Mouse (Mus musculus) hindbrain, postnatal 0 days (tissue): ENCODE measurements around the gene Adamtsl1. TPM values are rescaled to one million over a fixed set of nuclear protein-coding genes. Genes with fewer than 3 reads are reported as not detected.

ENCODE experiments used
- ATAC-seq: fragments of 200-750 bp; cut with Nextera tagmentation; 2 replicates; pipeline ENCODE4 v1.8.0; 2017; ENCODE audit warnings: mild to moderate bottlenecking, moderate TSS enrichment, moderate library complexity
- DNase-seq: peaks from one replicate; pipeline ENCODE4 v3.0.0-alpha.2; 2015; ENCODE audit warnings: low spot score
- H3K27ac ChIP-seq: fragments of 300-500 bp; sonication (generic); 2 replicates; pipeline ENCODE4 v1.5.1; 2014; ENCODE audit warnings: mild to moderate bottlenecking
- H3K27me3 ChIP-seq: fragments of 300-500 bp; sonication (generic); 2 replicates; pipeline ENCODE4 v1.6.1; 2014; ENCODE audit warnings: low read length, mixed read lengths; ENCODE audit not compliant: insufficient read depth
- H3K36me3 ChIP-seq: fragments of 300-500 bp; sonication (generic); 2 replicates; pipeline ENCODE4 v1.6.1; 2014; ENCODE audit warnings: low read length, mixed read lengths; ENCODE audit not compliant: insufficient read depth
- H3K4me1 ChIP-seq: fragments of 300-500 bp; sonication (generic); 2 replicates; pipeline ENCODE4 v1.6.1; 2014; ENCODE audit warnings: antibody characterized with exemption, low read length, mixed read lengths; ENCODE audit not compliant: insufficient read depth
- H3K4me2 ChIP-seq: fragments of 300-500 bp; sonication (generic); 2 replicates; pipeline ENCODE4 v1.6.1; 2014; ENCODE audit warnings: low read depth, mild to moderate bottlenecking, low read length, moderate library complexity, mixed read lengths
- H3K4me3 ChIP-seq: fragments of 300-500 bp; sonication (generic); 2 replicates; pipeline ENCODE4 v1.5.1; 2014; ENCODE audit warnings: low read length
- H3K9ac ChIP-seq: fragments of 300-500 bp; sonication (generic); replicated peaks from 2 replicates; pipeline ENCODE4 v1.6.1; 2014; ENCODE audit warnings: mild to moderate bottlenecking, low read length, moderate library complexity, mixed read lengths
- H3K9me3 ChIP-seq: fragments of 300-500 bp; sonication (generic); 2 replicates; pipeline ENCODE4 v1.6.1; 2016; ENCODE audit warnings: low read length, mixed read lengths
- CTCF ChIP-seq: IDR thresholded peaks from 2 replicates; pipeline ENCODE4 v1.5.1; 2016; ENCODE audit warnings: antibody characterized with exemption, control low read depth, low read depth
- WGBS: fragments of 180-500 bp; shearing (Covaris S2); extraction: QIAGEN DNeasy Blood & Tissue Kit; methylation state at CpG from one replicate; pipeline ENCODE4 v1.1.7; 2014; 5-methylcytosine and 5-hydroxymethylcytosine counted together
- polyA plus RNA-seq: library from polyadenylated mRNA; unstranded; fragments of >200 nt; fragmentation: Nextera tagmentation; extraction: Ambion mirVana; gene quantifications from 2 replicates; pipeline ENCODE4 v1.2.1, GENCODE M21; 2015
- total RNA-seq: library from RNA; depleted of rRNA; stranded (reverse); fragments of >200 nt; gene quantifications from 2 replicates; pipeline ENCODE4 v1.2.3, GENCODE M21; 2014

Gene Adamtsl1
- total and polyA plus RNA-seq, 2 experiments from 2014 or later = 8.0 to 13.4 TPM

DNA sequence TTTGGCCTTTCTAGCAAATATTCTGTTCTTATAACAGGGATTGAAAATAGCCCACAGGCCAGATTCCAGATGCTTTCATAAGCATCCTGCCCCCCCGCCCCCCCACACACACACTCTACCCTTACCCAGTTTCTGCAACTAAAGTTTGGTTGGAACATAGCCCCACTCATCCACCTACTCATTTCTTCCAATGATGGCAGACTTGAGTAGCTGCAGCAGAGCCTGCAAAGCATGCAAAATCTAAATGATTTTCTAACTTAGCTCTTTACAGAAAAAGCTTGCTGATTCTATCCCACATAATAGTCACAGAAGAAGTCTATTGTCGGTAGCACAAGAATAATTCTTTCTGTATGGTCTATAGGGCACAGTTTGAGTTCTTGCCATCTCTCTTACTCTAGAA, 760.7 kb downstream of the Adamtsl1 start:
- Histone ChIP-seq H3K9ac (no peak overlapping the region), H3K4me1 (no peaks in the 10 kb centered on the region), H3K27ac (no peak overlapping the region), H3K4me2 (no peak overlapping the region), H3K27me3 (no peaks in the 10 kb centered on the region), H3K4me3 (no peak overlapping the region), H3K9me3 (no peaks in the 10 kb centered on the region), H3K36me3 (no peaks in the 10 kb centered on the region)
- ATAC-seq (no peak), DNase-seq (no peak)
- TF ChIP-seq CTCF = no peak
- 67% methylated on average over 2 of the region's 2 CpGs for WGBS

DNA sequence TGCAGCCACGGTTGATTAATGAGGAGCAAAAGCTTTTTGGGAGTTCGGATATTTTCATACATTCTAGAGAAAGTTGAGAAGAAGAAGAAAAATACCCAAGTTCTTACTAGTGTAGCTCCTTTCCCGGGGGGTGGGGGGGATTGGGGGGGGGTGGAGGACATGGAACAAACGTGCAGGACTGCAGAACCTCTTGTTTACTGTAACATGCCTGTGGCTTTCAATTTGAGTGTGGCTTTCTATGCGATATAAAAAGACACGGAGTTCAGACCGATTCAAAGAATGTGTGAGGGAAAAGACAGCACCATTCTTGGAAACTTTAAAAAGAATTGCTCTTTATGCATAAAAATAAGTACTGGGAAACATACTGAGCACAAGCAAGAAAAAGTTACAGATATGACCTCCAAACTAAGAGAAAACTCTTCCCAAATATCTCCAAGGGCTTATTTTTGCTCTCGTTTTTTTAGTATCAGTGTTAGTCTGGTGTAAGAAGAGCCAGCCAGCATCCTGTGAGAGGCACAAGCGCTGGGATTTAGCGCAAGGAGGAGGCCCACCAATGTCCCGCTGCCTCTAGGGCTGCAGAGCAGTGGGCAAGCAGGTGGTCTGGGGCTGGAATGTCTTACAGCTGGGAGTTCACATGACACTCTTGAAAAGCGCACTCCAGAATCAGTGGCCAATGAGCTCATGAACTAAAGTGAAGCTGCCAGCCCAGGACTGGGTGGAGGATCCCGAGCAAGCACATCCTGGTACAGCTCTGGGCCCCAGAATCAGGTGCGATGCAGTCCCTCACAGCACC, 762.2 kb downstream of the Adamtsl1 start:
- no peak for TF ChIP-seq CTCF
- Histone ChIP-seq H3K9me3 (no peaks in the 10 kb centered on the region), H3K4me2 (no peak overlapping the region), H3K9ac (no peak overlapping the region), H3K27me3 (no peaks in the 10 kb centered on the region), H3K27ac (no peak overlapping the region), H3K4me3 (no peak overlapping the region), H3K36me3 (no peaks in the 10 kb centered on the region), H3K4me1 (no peaks in the 10 kb centered on the region)
- DNase-seq = no peak
- 72% methylated on average over 14 of the region's 14 CpGs for WGBS
- no peak for ATAC-seq

DNA sequence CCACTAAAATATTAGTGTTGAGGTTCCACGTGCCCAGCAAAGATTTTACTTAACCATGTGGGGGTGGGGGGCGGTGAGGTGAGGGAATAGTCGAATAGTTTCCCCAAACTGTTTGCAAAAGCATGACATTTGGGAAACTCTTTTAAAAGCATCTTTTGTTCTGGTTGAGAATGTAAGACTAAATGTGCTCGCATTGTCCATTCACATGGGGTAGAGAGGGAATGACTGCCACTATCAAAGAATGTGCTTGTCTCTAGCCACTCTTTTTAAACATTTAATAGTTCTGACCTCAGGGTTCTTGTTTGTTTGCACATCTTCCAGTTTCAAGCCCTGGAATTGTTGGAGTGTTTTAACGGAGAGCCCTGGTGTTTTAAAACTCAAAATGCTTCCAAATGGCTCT, 764.6 kb downstream of the Adamtsl1 start:
- H3K27me3 ChIP-seq = no peaks in the 10 kb centered on the region
- no peak for TF ChIP-seq CTCF
- ATAC-seq = no peak
- no peaks in the 10 kb centered on the region for H3K4me1 ChIP-seq
- no peaks in the 10 kb centered on the region for H3K9me3 ChIP-seq
- H3K27ac ChIP-seq = no peak overlapping the region
- WGBS = 38% methylated on average over 5 of the region's 5 CpGs
- no peak for DNase-seq
- no peak overlapping the region for H3K4me2 ChIP-seq
- H3K36me3 ChIP-seq = no peaks in the 10 kb centered on the region
- H3K4me3 ChIP-seq = no peak overlapping the region
- H3K9ac ChIP-seq = no peak overlapping the region

DNA sequence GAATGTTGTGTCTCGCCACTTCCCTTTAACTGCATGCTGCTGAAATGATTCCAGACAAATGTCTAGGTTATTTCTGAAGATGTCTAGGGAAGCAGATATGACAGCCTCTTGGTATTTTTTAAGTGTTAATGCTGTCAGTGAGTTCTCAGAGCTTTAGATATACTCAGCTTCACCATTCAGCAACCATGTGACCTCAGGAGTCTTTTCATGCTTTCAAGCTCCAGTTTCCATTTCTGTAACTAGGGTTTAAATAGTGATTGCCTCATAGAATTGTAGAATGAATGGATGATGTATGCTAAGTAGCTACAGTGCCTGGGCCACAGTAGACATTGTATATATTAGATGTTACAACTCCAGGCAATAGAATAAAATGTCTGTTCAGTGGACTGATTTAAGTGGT, 772.6 kb downstream of the Adamtsl1 start:
- WGBS = 96% methylated on average over 1 of the region's 1 CpGs
- Histone ChIP-seq H3K27me3 (no peaks in the 10 kb centered on the region), H3K4me1 (no peaks in the 10 kb centered on the region), H3K4me2 (no peak overlapping the region), H3K9ac (no peak overlapping the region), H3K9me3 (no peaks in the 10 kb centered on the region), H3K4me3 (no peak overlapping the region), H3K27ac (no peak overlapping the region), H3K36me3 (no peaks in the 10 kb centered on the region)
- no peak for TF ChIP-seq CTCF
- no peak for ATAC-seq
- no peak for DNase-seq

DNA sequence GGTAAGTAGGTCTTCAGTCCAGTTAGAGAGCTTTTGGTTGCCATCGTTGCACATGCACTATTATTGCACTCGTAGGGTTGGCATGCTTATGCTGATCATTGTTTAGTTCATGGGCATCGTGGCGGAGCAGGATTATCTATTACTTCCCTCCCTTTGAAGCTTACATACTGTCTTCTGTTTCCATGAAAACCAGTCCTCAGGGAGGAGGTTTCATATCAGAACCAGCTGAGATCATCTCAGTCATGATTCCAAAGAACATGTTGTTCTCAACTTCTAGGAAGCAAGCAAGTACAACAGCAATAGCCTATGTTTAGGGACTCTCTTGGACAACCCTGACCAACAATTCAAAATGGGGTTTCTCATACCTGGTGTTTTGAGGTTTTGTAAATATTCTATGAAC, 774.3 kb downstream of the Adamtsl1 start:
- no peaks in the 10 kb centered on the region for H3K9me3 ChIP-seq
- H3K4me3 ChIP-seq = no peak overlapping the region
- no peak for TF ChIP-seq CTCF
- H3K9ac ChIP-seq = no peak overlapping the region
- H3K36me3 ChIP-seq = no peaks in the 10 kb centered on the region
- ATAC-seq (no peak), DNase-seq (no peak)
- 90% methylated on average over 4 of the region's 4 CpGs for WGBS
- no peak overlapping the region for H3K27ac ChIP-seq
- no peaks in the 10 kb centered on the region for H3K4me1 ChIP-seq
- no peaks in the 10 kb centered on the region for H3K27me3 ChIP-seq
- no peak overlapping the region for H3K4me2 ChIP-seq

DNA sequence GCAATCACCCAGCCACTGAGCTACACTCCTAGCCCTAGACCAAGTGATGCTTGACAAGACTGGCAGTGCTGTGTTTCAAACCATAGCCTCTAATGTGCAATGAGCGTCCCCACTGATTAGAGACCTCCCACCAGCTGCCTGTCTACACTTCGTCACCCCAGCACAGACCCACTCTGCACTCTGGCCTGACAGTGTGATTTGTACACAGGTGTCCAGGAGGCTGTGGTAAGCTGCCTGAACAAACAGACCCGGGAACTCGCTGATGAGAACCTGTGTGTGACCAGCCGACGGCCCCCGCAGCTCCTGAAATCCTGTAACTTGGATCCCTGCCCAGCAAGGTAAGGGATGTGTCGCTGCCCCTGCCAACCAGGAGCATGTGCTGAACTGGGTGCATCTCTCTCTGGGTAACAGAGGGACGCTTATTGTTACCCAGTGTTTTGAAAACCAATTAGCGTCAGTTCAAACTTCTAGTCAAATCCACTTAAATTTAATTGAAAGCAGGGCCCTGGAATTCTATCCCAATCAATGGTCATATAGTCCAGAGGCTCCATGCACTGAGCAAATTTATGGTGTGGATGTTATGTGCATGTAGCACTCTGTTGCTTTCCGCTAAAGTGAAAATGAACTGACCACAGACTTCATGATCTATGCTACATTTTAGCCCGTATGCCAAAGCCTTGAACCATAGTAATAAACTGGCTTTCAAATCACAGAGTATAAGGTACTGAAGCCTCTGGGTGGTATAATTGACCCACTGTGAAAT, 775.7 kb downstream of the Adamtsl1 start:
- no peak overlapping the region for H3K27ac ChIP-seq
- no peak for ATAC-seq
- H3K9ac ChIP-seq = no peak overlapping the region
- TF ChIP-seq CTCF = no peak
- no peak for DNase-seq
- no peak overlapping the region for H3K4me3 ChIP-seq
- H3K4me1 ChIP-seq = no peaks in the 10 kb centered on the region
- H3K9me3 ChIP-seq = no peaks in the 10 kb centered on the region
- H3K4me2 ChIP-seq = no peak overlapping the region
- WGBS = 71% methylated on average over 12 of the region's 12 CpGs
- H3K36me3 ChIP-seq = no peaks in the 10 kb centered on the region
- no peaks in the 10 kb centered on the region for H3K27me3 ChIP-seq

DNA sequence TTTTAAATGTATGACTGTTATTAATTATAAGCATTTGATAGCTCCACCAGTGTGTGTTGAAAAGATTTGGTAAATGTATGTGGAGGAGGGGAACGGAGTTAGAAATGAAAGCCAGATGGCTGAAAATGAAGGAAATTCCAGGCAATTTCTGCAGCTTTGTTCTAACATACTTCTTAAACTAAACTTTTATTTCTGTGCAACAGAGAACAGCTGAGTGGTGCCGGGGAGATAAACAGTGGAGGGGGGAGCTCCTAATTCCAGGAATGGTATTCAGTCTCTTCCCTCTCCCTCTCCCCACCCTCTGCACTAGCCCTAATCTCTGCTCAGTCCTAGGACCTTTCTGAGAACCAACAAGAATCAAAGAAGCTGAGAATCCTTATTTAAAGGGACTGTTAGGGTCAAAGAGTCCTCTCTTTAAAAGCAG, 780.9 kb downstream of the Adamtsl1 start:
- Histone ChIP-seq H3K9me3 (no peaks in the 10 kb centered on the region), H3K9ac (no peak overlapping the region), H3K4me2 (no peak overlapping the region), H3K27me3 (no peaks in the 10 kb centered on the region), H3K4me1 (no peaks in the 10 kb centered on the region), H3K4me3 (no peak overlapping the region), H3K27ac (no peak overlapping the region), H3K36me3 (no peaks in the 10 kb centered on the region)
- TF ChIP-seq CTCF = no peak
- DNase-seq (no peak), ATAC-seq (no peak)
- WGBS = 58% methylated on average over 2 of the region's 2 CpGs
